Mouse (Mus musculus) hindbrain, postnatal 0 days (tissue): ENCODE results near the gene Rabac1. TPM values are rescaled to one million over a fixed set of nuclear protein-coding genes. Genes with fewer than 3 reads are reported as not detected.

ENCODE experiments used
- ATAC-seq: fragments of 200-750 bp; cut with Nextera tagmentation; 2 replicates; pipeline ENCODE4 v1.8.0; 2017; ENCODE audit warnings: mild to moderate bottlenecking, moderate TSS enrichment, moderate library complexity
- DNase-seq: peaks from one replicate; pipeline ENCODE4 v3.0.0-alpha.2; 2015; ENCODE audit warnings: low spot score
- H3K27ac ChIP-seq: fragments of 300-500 bp; sonication (generic); 2 replicates; pipeline ENCODE4 v1.5.1; 2014; ENCODE audit warnings: mild to moderate bottlenecking
- H3K27me3 ChIP-seq: fragments of 300-500 bp; sonication (generic); 2 replicates; pipeline ENCODE4 v1.6.1; 2014; ENCODE audit warnings: low read length, mixed read lengths; ENCODE audit not compliant: insufficient read depth
- H3K36me3 ChIP-seq: fragments of 300-500 bp; sonication (generic); 2 replicates; pipeline ENCODE4 v1.6.1; 2014; ENCODE audit warnings: low read length, mixed read lengths; ENCODE audit not compliant: insufficient read depth
- H3K4me1 ChIP-seq: fragments of 300-500 bp; sonication (generic); 2 replicates; pipeline ENCODE4 v1.6.1; 2014; ENCODE audit warnings: antibody characterized with exemption, low read length, mixed read lengths; ENCODE audit not compliant: insufficient read depth
- H3K4me2 ChIP-seq: fragments of 300-500 bp; sonication (generic); 2 replicates; pipeline ENCODE4 v1.6.1; 2014; ENCODE audit warnings: low read depth, mild to moderate bottlenecking, low read length, moderate library complexity, mixed read lengths
- H3K4me3 ChIP-seq: fragments of 300-500 bp; sonication (generic); 2 replicates; pipeline ENCODE4 v1.5.1; 2014; ENCODE audit warnings: low read length
- H3K9ac ChIP-seq: fragments of 300-500 bp; sonication (generic); replicated peaks from 2 replicates; pipeline ENCODE4 v1.6.1; 2014; ENCODE audit warnings: mild to moderate bottlenecking, low read length, moderate library complexity, mixed read lengths
- H3K9me3 ChIP-seq: fragments of 300-500 bp; sonication (generic); 2 replicates; pipeline ENCODE4 v1.6.1; 2016; ENCODE audit warnings: low read length, mixed read lengths
- CTCF ChIP-seq: IDR thresholded peaks from 2 replicates; pipeline ENCODE4 v1.5.1; 2016; ENCODE audit warnings: antibody characterized with exemption, control low read depth, low read depth
- WGBS: fragments of 180-500 bp; shearing (Covaris S2); extraction: QIAGEN DNeasy Blood & Tissue Kit; methylation state at CpG from one replicate; pipeline ENCODE4 v1.1.7; 2014; 5-methylcytosine and 5-hydroxymethylcytosine counted together
- polyA plus RNA-seq: library from polyadenylated mRNA; unstranded; fragments of >200 nt; fragmentation: Nextera tagmentation; extraction: Ambion mirVana; gene quantifications from 2 replicates; pipeline ENCODE4 v1.2.1, GENCODE M21; 2015
- total RNA-seq: library from RNA; depleted of rRNA; stranded (reverse); fragments of >200 nt; gene quantifications from 2 replicates; pipeline ENCODE4 v1.2.3, GENCODE M21; 2014; rRNA removed

The Rabac1 gene
- total RNA-seq (705 and 708 TPM in 2 replicates), polyA plus RNA-seq (497 and 530 TPM in 2 replicates)

DNA sequence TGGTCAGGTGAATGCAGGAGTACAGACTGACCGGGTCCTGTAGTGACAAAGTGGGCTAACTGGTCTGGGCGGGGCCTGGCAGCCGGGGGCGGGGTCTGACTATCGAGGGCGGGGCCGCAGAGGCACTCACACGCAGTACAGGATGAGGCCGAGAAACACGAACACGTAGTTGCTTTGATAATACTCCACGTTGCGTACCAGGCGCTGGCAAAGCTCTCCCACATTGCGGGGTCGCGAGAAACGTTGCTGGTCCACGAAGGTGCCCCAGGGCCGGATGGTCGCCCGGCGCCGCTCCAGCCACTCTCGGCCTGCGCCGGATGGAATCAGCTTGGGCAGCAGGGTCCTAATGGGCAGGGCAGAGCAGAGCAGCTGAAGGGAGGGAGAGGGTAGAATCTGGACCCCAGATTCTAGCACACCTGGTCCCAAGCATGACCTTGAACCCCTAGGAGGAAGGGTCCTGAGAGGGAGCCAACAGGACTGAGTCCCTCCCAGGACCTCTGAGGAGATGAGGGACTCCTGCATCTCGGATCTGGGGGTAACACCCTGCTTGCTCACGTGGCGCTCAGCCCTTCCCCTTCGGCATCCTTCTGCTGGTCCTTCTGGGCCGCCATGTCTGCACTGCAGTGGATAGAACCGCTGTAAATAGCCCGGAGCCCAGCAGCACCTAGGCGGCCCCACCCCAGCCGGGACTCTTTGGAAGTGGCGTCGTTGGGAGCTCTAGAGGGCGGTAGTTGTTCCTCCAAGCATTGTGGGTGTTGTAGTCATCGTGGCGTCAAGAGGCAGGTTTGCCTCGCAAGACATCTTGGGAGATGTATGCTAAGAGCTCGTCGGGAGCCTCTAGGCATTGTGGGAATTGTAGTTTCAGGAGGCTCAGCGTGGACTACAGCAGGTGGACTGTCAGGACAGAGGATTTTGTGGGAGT, at the start of gene Rabac1:
Gene Rabac1, minus strand, starts transcription at position 783 of the 922 bp plus-strand sequence.
- Histone ChIP-seq H3K9ac (peak within 1 kb of the TSS; percentile 73), H3K4me3 (peak within 1 kb of the TSS; percentile 74)
- peak; percentile 69 for TF ChIP-seq CTCF

DNA sequence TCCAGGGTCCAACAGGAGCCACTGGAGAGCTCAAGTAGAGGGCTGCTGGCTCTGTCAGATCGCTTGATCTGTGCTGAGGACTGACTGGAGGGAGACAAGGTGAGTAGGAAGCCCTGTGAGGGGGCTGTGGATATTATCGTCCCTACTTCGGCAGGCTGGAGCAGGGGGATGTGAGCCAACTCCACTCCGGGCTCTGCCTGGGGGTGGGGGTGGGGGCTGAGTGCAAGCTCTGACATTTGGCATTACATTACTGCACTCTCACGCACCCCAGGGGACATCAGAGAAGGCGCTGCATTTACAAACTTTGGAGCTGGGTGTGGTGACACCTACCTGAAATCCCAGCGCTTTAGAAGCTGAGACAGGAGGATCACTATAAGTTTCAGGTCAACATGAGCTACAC, 39.0 kb upstream of the Rabac1 start:
- no peak for TF ChIP-seq CTCF
- Histone ChIP-seq H3K27ac (no peak overlapping the region), H3K4me1 (peaks cover 28% of the 10 kb centered on the region), H3K9ac (no peak overlapping the region), H3K9me3 (no peaks in the 10 kb centered on the region), H3K36me3 (peaks cover 18% of the 10 kb centered on the region; the same call in 1 of the 2 replicates), H3K4me3 (no peak overlapping the region), H3K27me3 (no peaks in the 10 kb centered on the region), H3K4me2 (no peak overlapping the region)
- 71% methylated on average over 7 of the region's 7 CpGs for WGBS
- ATAC-seq (no peak), DNase-seq (no peak)

More for the DNA sequence above, at the start of gene Rabac1:
- Histone ChIP-seq H3K27ac (peak within 1 kb of the TSS; percentile 84), H3K36me3 (0 out of 2 replicates have a peak, but pooled peaks cover under 1% of the 10 kb centered on the region), H3K4me1 (no peaks in the 10 kb centered on the region), H3K9me3 (no peaks in the 10 kb centered on the region), H3K4me2 (peak within 1 kb of the TSS; percentile 63), H3K27me3 (no peaks in the 10 kb centered on the region)
- ATAC-seq (peak; percentile 90), DNase-seq (peak; percentile 97)
- WGBS, result under 1% methylated on average over 45 of the region's 45 CpGs

DNA sequence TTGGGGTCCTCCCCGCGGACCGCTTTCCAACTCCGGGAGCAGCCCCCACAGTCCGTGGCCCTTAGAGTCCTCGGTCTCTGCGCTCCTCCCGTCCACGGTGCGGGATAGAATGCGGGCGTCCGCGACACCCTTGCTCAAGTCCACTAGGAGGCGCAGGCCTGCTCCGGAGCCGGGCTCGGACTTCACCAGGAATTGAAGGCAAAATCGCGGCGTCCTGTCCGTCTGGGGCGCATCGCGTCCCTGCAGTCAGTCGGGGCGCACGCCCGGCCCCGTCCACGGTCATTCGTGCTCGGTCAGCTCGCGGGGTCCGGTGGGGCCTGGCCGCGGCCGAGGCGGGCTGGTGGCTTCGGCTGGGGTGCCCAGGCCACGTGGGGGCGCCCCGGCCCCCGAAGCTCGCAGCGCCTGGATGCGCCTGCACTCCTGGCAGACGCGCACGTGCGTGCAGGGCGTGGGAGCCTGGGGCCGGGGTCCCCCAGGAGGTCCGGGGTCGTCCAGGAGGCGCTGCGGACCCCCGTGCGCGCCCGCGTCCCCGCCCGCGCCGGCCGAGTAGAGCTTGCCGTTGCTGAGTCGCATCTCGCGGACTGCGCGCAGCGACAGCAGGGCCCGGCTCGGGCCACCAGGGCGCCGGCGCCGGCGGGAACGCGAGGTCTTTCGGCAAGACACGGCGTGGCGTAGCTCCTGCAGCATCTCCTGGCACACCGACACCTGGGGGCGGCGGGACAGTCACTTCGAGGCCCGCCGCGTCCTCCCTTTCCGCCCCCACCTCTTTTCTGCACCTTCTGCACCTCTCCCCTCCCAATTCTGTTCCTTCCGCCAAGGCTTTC, 37.7 kb upstream of the Rabac1 start:
- WGBS, result 4% methylated on average over 88 of the region's 97 CpGs
- DNase-seq, result peak; percentile 88
- TF ChIP-seq CTCF, result peak; percentile 80
- Histone ChIP-seq H3K27ac (peak overlapping the region; percentile 98), H3K9ac (peak overlapping the region; percentile 57), H3K27me3 (no peaks in the 10 kb centered on the region), H3K4me3 (peak overlapping the region; percentile 35), H3K4me1 (peaks cover 34% of the 10 kb centered on the region), H3K4me2 (peak overlapping the region; percentile 62), H3K36me3 (peaks cover 8% of the 10 kb centered on the region; the same call in 1 of the 2 replicates), H3K9me3 (no peaks in the 10 kb centered on the region)
- ATAC-seq, result peak; percentile 16

DNA sequence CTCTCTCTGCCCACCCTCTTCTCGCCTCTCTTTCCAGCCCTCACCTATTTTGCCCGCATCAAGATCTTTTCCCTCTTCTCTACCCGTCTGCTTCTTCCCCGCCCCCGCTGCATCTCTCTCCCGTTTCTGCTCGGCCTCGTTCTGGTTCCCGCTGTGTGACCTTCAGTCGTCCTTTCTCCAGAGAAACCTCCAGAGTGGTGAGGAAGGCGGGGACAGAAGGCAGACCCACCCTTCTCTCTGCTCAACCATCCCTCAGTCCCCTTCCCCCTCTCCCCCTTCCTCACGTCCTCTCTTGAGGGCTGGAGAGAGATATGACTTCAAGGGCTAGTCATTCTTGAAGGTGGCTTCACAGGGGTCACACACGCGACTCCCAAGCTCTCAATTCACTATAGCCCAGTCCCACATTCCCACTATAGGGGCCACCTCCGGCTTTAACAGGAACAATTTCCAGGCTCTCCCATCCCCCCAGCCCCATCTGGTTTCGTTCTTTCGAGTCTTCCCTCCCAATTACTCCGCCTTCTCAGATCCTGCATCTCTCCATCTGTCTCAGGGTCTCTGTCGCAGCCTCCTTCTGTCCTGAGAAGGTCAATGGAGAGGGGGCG, 36.6 kb upstream of the Rabac1 start:
- 4% methylated on average over 20 of the region's 20 CpGs for WGBS

DNA sequence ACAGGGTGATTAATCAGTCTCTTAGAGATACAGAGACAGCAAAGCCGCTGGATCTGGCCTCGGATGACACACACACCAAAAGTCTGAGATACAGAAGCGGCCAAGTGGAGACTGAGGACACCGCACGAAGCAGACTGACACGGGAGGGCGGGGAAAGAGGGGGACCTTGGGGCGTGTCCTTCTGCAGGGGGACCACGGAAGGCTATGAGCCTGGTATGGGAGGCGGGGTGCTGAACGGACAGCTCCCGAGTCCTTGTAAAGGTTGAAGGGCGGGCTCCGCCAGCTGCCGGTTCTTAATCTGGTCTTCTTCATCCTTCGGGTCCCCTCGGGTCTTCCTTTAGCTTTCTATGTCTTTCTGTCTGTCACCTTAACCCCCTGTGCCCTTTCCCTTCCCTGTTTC, 36.1 kb upstream of the Rabac1 start:
- WGBS, result 2% methylated on average over 17 of the region's 17 CpGs
- Histone ChIP-seq H3K4me2 (peak overlapping the region; percentile 62), H3K9me3 (no peaks in the 10 kb centered on the region), H3K4me3 (peak overlapping the region; percentile 35), H3K27me3 (no peaks in the 10 kb centered on the region), H3K27ac (peak overlapping the region; percentile 98), H3K36me3 (0 out of 2 replicates have a peak, but pooled peaks cover 2% of the 10 kb centered on the region), H3K4me1 (peaks cover 38% of the 10 kb centered on the region), H3K9ac (peak overlapping the region; percentile 57)
- TF ChIP-seq CTCF, result no peak
- ATAC-seq (peak; percentile 12; the same call in 1 of the 2 replicates), DNase-seq (peak; percentile 77)

More for the DNA sequence above, 36.6 kb upstream of the Rabac1 start:
- Histone ChIP-seq H3K4me1 (peaks cover 34% of the 10 kb centered on the region), H3K9me3 (no peaks in the 10 kb centered on the region), H3K4me3 (peak overlapping the region; percentile 35), H3K27me3 (no peaks in the 10 kb centered on the region), H3K27ac (peak overlapping the region; percentile 98), H3K4me2 (peak overlapping the region; percentile 62), H3K9ac (peak overlapping the region; percentile 57), H3K36me3 (0 out of 2 replicates have a peak, but pooled peaks cover 4% of the 10 kb centered on the region)
- ATAC-seq (peak; percentile 34), DNase-seq (peak; percentile 82)
- TF ChIP-seq CTCF, result no peak
